Mouse (Mus musculus) left cerebral cortex, postnatal 10 days (tissue): ENCODE results near the gene Osbpl9. TPM values are rescaled to one million over a fixed set of nuclear protein-coding genes. Genes with fewer than 3 reads are reported as not detected.

Experiments used
- DNase-seq, 2 experiments: peaks; one replicate each; pipeline ENCODE4 v3.0.0; 2021 to 2022; ENCODE audit warnings: low spot score in 2 of 2, mixed read lengths in 1 of 2; ENCODE audit errors: extremely low spot score in 1 of 2
- intact Hi-C: fragments of 180-260 bp; cut with DNase I; formaldehyde crosslinking; loops from one replicate; pipeline ENCODE4 v1.15.1; 2025
- total RNA-seq, 2 experiments: library from RNA; stranded (reverse); gene quantifications; 2 replicates each; pipeline ENCODE4 v1.2.3; 2021

Gene Osbpl9
- total RNA-seq, 2 experiments from 2014 or later, result 59.8 to 61.0 TPM

DNA sequence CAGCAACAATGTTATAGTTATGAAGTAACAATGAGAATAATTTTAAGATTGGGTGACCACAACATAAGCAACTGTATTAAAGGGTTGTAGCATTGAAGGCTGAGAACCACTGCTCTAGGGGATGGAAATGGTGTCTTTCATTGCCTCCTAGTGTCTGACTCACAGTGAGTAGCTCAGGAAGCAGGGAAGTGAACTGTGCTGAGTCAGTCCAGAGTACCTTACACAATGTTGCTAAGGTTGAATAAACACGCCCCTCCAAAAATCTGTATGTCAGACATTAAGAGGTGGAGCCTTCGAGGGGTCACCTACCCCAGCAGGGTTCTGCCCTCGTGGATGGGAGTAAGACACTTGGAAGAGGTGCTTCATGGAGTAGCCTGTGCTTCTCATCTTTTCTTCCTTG, 11.9 kb upstream of the Osbpl9 start:
- DNase-seq, result no peak
- intact Hi-C loops, result no loop called here

DNA sequence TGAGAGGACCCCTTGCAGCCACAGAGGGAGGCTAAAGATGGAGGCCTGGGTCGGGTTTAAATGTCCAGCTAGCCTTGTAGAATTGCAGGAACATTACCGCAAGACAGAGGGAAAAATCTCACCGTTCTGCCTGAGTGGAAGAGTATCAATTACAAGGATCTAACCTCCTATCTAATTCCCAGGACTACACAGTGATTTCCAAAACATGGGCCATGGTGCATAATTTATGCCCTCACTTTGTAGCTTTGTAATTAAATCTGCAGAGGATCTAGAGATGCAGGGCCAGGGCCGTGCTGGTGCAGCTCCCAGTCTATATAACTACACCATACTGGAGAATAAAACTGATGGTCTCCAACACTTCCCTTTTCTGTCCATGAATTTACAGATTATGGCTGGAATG, 8.8 kb upstream of the Osbpl9 start:
- intact Hi-C loops, result no loop called here

DNA sequence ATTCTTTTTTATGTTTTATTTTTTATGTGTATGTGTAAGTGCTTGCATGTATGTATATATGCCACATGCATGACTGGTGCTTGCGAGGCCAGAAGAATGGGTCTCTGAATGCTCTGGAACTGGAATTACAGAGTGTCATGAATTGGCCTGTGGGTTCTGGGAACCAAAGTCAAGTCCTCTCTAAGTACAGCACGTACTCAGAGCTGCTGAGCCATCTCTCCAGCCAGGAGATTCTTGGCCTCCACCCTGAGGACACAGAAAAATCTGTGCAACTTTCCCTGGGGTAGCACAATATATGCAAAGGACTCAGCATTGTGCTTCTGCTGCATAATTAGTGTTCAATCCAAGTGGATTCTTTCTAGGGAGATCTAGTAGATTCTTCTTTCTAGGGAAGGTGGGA, 8.2 kb upstream of the Osbpl9 start:
- intact Hi-C loops, result no loop called here
- no peak for DNase-seq

More for the DNA sequence above, 8.8 kb upstream of the Osbpl9 start:
- DNase-seq, result no peak

DNA sequence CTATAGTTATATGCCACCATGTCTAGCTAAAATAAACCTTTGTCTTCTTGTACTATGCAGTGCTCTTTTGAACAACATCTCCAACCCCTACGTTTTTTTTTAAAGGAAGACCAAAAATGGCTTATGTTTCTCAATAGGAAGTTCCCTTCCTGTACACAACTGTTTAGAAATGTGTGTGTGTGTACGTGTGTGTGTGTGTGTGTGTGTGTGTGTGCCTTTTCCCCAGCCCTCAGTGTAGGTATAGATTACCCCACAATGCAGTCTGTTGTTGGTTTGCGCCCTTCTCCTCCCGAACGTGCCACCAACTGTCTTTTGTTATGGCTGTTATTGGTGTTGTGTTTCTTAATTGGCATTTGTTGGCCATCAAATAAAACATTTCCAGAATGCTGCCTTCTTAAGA, 5.5 kb upstream of the Osbpl9 start:
- intact Hi-C loops, result loop anchor here (10.0 kb wide), 1 partner anchor 137 kb away; no protein-coding TSS in a partner anchor
- DNase-seq, result no peak

- intact Hi-C loops, result loop anchor here (10.0 kb wide), 1 partner anchor 140 kb away; no protein-coding TSS in a partner anchor
Measured at GRCm38 (mm10) chr4:109204416-109204815, 2.3 kb upstream of the Osbpl9 start.

GRCm38 (mm10) chr4:109203931-109204330, 1.9 kb upstream of the Osbpl9 start:
- intact Hi-C loops, result loop anchor here (10.0 kb wide), 1 partner anchor 141 kb away; no protein-coding TSS in a partner anchor
- DNase-seq, result no peak

More at GRCm38 (mm10) chr4:109204416-109204815, 2.3 kb upstream of the Osbpl9 start:
- no peak for DNase-seq

DNA sequence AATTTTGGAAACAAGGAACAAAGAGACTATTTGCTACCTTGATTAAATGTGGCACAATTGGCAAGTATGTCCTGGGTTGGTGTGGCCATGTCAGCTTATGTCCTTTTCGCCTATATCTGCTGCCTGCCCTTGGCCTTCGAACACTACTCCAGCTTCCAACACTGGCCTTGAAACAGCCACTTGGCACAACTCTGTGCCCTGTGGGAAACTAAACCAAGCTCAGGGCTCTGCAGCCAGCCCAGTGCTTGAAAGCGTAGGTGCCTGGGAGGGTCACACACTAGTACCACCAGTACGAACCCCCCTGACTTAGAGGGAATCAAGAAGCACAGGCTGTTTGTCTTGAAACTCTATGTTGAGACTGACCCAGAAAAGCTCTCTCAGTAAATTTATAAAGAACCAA, 3.0 kb downstream of the Osbpl9 start:
- intact Hi-C loops, result no loop called here
- DNase-seq, result no peak

DNA sequence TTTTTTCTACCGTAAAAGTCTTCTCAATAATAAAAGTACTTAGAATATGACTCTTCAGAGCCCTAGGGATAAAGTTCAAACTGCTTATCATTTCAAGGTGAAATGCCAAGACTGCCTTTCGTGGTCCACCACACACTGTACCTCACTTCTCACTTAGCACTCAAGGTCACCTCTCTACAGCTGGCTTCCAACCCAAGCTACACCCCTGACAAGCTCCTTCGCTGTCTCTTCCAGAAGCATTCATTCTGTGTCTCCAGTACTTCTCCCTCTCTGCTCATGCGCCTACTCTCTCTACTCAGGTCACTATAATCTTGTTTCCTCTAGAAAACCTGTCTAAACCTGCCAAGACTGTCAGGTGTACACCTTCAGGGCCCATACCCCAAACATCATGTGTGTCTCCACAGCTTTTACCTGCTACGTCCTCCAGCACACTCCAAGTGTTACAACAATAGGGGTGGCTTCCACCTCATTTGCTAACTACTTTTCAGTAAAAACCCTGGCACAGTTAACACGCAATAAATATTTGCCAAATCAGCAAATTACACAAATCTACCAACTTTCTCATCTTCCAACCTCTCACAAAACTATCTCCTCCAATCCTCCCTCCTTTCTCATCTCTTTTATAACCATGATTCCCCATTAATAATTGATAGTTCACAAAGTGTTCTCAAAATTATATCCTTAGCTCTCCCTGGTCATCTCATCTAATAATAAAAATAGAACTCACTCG, 6.0 kb downstream of the Osbpl9 start:
- no peak for DNase-seq
- intact Hi-C loops, result no loop called here

DNA sequence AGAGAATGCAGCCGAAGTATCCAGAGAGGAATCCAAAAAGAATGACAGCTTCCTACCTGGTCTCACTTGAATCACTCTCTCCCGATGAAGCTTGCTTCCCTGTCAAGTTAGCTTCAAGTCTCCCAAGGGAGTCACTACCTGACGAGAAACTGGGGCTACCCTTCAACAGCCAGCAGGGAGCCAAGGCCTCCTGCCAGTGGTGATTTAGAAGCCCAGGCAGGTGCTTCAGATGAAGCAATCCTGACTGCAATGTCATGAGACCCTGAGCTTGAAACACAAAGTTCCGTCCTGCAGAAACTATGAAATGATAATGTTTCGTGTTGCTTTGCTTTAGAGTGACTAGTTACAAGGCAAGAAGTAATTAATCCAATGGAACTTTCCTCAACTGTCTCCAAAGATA, 8.2 kb downstream of the Osbpl9 start:
- no peak for DNase-seq
- intact Hi-C loops, result no loop called here

GRCm38 (mm10) chr4:109191598-109191997, 10.5 kb downstream of the Osbpl9 start:
- no peak for DNase-seq
- intact Hi-C loops, result no loop called here

DNA sequence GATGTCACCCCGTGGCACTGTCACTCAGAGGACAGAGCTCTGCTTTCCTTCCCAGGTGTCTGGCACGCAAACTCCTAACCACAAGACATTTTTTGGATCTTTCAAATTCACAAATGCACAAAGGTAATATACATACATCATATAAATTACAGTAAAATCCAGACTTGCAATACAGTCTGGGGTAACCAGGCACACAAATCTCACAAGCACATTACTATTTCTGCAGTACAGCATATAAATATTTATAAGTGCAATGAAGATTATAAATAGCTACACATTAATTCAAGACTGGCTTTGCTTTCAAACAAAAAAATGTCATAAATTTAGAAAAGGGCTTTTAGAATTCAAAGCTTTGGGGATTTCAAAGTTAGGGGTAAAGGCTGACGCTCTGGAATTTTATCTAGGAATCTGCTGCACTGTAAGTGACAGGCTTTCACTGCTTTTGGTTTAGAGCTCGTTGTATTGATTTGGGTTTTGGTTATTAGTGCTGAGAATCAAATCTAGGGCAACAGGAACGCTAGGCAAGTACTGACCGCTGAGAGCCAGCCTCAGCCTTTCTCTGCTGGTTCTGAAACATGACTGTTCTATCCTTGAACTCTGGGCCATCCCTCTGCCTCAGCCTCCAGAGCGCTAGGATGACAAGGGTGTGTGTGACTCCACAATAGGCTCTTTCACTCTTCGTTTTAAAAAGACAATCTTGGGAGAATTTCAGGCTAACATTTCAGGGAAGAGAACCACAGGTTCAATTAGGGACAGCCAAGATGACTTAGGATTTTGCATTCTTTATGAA, 16.3 kb downstream of the Osbpl9 start:
- no peak for DNase-seq
- intact Hi-C loops, result no loop called here

GRCm38 (mm10) chr4:109175677-109176076, 26.4 kb downstream of the Osbpl9 start:
- no peak for DNase-seq
- intact Hi-C loops, result no loop called here

GRCm38 (mm10) chr4:109173775-109174440, 28.2 kb downstream of the Osbpl9 start:
- intact Hi-C loops, result no loop called here
- no peak for DNase-seq

- intact Hi-C loops, result no loop called here
Measured at GRCm38 (mm10) chr4:109173369-109173768, 28.7 kb downstream of the Osbpl9 start.

GRCm38 (mm10) chr4:109165521-109166173, 36.4 kb downstream of the Osbpl9 start:
- DNase-seq, result peak; percentile 78 to 80
- intact Hi-C loops, result loop anchor here (10.0 kb wide), 1 partner anchor 291 kb away; the partner anchor contains the start of gene Rab3b

More at GRCm38 (mm10) chr4:109173369-109173768, 28.7 kb downstream of the Osbpl9 start:
- DNase-seq, result no peak

- DNase-seq, result peak in 1 of 2 experiments; percentile 25
- intact Hi-C loops, result loop anchor here (10.0 kb wide), 1 partner anchor 102 kb away; no protein-coding TSS in a partner anchor
Measured at GRCm38 (mm10) chr4:109156481-109157261, 45.4 kb downstream of the Osbpl9 start.

DNA sequence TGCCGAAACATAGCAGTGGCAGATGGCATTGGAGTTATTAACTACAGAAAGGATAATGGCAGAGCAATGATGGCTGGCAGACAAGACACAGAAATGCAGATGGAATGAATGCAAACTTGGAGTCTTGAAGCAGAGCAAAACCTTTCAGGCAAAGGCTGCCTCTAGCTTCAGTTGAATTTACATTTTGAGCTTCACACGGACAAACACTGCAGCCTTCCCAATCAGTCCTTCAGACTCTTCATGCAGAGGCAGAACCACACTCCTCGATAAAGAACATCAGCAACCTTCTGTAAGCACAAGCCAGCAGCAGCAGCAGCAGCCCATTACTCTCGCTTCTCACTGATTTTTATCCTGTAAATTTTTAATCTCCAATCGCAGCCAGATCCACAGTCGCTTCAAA, 46.0 kb downstream of the Osbpl9 start:
- no peak for DNase-seq
- intact Hi-C loops, result loop anchor here (10.0 kb wide), 1 partner anchor 101 kb away; no protein-coding TSS in a partner anchor

DNA sequence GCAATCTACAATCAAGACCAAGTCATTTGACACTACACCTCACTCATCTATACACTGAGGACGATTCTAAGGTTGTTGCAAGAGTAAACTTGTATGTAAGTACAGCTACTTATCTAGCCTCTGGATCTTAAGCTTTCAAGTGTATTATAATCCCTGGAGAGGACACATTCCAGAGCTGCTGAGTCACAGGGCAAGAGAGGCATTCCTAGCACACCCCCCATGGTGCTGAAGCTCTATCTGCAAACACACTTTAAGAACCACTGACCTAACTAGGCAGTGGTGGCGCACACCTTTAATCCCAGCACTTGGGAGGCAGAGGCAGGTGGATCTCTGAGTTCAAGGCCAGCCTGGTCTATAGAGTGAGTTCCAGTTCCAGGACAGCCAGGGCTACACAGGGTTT, 51.9 kb downstream of the Osbpl9 start:
- DNase-seq, result peak in 1 of 2 experiments; percentile 50
- intact Hi-C loops, result loop anchor here (10.0 kb wide), 1 partner anchor 95 kb away; no protein-coding TSS in a partner anchor
